Mouse (Mus musculus): Measurements from ENCODE around the gene Tmem30b.
"Not testable (repeated sequence)": the region's sequence is repeated elsewhere in the genome, so short reads cannot be mapped to it uniquely, and the experiment has no call there.

Tmem30b gene

GRCm38 (mm10) chr12:73554155-73554554 lies 8.0 kb upstream of the Tmem30b start:
- DNase-seq: peak in 1 of 2 experiments; percentile 44

GRCm38 (mm10) chr12:73548259-73548658 lies 2.1 kb upstream of the Tmem30b start:
- no peak for DNase-seq

- no peak for DNase-seq
Observed at GRCm38 (mm10) chr12:73547646-73548045, 1.5 kb upstream of the Tmem30b start.

GRCm38 (mm10) chr12:73545672-73546085 lies 513 bp downstream of the Tmem30b start:
- no peak for DNase-seq

DNA sequence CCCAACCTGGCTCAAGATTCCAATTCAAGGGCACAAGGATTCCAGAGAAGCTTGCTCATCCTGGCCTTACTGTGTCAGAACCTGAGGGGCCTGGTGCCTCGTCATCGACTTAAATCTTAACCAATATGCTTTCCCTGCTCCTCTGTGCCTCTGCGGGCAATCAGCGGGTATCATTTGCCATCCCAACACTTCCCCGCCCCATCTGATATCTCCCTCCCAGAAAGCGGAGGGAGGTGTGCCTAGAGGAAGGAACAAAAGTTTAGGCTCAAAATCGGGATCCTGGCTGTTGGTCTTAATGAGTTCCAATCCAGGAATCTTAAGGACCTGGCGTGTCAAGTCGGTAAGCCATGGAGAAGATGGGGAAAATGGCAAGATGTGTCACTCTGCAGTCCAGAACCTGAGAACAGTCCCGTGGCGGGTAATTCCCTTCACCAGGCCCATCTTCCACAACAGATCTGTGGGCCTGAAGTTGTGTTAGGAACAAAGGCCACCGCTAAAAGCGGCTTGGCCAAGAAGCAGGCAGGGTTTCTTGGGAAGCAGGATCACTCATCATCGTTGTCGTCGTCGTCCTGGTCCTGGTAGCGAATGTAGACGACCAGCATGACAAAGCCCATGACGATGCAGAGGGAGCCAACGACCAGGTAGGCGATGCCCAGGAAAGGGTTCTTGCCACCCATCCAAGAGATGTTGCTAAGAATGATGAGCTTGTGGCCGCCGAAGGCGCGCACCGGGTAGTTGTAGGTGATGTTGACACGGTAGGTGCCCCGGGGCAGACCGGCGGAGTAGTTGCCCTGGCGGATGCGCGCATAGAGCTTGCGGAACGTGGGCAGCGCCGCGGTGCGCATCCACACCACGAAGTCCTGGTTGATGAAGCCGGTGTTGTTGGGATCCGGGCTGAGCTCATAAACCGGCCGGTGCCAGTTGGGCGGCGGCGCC lies 1.2 kb downstream of the Tmem30b start:
- no peak for DNase-seq

DNA sequence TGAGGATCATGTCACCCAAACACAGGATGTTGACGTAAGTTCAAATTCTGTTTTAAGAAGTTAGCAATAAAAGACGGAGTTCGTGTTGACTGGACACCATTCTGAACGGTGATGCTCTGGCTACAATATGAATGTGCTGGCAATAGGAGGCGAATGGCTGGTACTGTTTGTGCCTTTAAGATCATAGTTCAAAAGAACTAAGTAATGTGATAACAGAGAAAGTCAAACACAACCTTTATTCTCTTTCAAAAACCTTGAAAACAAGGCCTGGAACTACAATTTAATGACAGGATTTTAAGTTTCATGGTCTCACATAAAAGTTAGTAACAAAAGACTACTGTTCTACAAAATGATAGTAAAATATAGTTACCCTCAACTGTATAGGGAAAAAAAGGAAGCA lies 3.0 kb downstream of the Tmem30b start:
- DNase-seq: no peak

- no peak for DNase-seq
Observed at GRCm38 (mm10) chr12:73540402-73540801, 5.8 kb downstream of the Tmem30b start.

DNA sequence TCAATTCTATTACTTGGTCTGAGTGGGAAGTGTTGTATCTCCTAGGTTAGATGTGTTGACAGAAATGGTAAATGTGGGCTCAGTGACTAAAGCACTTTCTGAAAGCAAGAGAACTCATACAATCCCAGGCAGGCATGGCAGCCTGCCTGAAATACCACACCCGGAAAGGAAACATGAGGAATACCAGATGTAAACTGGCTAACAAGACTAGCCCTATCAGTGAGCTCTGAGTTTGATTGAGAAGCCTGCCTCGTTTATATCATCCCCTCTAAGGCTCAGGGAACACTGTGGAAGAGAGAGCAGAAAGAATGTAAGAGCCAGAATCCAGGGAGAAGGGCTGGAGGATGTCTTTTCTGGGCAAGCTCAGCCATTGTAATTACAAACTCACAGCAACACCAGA lies 7.0 kb downstream of the Tmem30b start:
- DNase-seq: no peak

DNA sequence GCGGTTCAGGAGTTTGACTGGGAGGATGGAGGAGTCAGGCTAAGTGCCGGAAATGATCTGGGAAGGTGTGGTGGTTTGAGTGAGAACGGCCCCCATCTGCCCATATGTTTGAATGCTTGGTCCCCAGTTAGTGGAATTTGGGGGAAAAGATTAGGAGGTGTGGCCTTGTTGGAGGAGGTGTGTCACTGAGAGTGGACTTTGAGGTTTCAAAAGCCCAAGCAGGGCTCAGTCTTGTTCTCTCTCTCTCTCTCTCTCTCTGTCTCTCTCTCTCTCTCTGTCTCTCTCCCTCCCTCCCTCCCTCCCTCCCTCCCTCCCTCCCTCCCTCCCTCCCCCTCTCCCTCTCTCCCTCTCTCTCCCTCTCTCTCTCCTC lies 8.1 kb downstream of the Tmem30b start:
- DNase-seq: not testable (repeated sequence)

DNA sequence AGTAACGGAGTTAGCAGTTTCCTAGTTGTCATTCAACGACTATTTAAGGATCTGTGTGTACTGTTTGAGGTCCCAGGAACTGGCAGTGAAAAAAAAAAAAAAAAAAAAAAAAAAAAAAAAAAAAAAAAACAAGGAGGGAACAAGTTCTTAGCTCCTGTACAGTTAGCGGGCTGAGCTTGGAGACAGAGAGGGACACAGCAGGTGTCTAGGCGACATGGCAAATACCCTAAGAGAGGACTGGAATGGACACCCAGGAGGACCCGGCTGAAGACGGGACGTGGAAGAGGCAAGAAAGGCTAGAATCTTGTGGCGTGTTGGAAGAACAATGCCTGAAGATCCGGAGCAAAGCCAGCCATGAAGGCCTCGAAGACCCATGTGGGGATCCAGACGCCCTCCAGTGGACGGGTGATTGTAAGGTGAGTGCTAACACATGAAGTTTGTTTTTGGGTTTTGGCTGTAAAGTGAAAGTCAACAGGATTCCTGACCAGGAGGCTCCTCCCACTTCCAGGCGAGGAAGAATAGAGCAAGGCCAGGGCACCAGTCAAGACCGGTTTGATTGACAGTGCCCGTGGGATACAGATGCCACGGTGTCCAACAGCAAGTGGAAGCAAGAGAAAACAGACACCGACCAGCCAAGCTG lies 8.6 kb downstream of the Tmem30b start:
- DNase-seq: no peak

DNA sequence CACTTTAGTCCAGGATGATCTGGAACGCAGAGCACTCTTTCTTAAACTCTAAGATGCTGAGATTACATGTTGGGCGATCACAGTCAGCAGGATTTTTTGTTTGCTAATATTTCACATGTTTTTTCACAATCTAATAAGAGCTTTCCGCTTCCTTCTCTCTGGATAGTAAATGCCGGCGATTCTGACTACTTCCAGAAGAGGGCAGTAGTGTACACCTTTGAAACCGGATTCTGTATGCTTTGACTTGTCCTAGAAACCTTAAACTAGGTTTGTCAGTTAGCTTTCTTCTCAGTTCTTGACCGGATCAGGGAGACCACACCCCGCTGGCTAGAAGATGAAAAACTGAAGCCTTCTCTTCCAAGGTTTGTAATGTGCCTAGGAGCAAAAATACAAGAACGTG lies 11.6 kb downstream of the Tmem30b start:
- DNase-seq: peak in 1 of 2 experiments; percentile 24

DNA sequence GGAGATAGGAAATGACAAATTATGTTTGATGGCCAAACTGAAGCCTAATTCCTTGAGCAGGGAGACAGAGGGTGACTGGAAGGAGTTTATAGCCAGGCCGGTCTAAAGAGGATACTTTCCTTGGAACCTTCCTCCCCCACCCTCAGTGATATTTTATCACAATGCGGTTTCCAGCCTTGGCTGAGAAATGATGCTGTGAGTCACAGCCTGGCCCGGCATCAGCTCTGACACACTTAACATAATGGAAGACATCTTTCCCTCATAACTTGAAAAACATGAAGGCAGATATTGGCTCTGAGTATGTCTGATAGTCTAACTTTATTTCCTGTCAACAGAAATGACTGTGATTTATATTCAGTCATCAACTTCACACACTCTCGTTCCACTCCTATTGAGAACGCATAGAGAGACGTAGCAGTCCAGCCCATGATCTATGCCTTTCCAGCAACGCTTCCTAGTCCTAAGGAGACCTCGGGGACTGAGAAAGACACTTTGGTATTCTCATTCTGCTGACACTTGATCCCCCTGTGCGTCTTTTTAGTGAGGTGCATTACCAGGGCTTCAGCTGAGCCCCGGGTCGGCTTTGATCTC lies 14.2 kb downstream of the Tmem30b start:
- no peak for DNase-seq

GRCm38 (mm10) chr12:73529590-73529989 lies 16.6 kb downstream of the Tmem30b start:
- no peak for DNase-seq

- DNase-seq: no peak
Observed at GRCm38 (mm10) chr12:73529131-73529530, 17.1 kb downstream of the Tmem30b start.

DNA sequence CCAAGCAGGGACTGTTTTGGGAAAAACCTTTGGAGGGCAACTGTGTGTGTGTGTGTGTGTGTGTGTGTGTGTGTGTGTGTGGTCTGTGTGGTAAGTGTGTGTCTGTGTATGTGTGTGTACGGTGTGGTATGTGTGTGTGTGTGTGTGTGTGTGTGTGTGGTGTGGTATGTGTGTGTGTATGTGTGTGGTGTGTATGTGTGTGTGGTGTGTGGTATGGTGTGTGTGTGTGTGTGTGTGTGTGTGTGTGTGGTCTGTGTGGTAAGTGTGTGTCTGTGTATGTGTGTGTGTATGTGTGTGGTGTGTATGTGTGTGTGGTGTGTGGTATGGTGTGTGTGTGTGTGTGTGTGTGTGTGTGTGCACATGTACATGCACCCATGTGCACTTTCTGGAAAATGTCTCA lies 18.1 kb downstream of the Tmem30b start:
- DNase-seq: not testable (repeated sequence)

DNA sequence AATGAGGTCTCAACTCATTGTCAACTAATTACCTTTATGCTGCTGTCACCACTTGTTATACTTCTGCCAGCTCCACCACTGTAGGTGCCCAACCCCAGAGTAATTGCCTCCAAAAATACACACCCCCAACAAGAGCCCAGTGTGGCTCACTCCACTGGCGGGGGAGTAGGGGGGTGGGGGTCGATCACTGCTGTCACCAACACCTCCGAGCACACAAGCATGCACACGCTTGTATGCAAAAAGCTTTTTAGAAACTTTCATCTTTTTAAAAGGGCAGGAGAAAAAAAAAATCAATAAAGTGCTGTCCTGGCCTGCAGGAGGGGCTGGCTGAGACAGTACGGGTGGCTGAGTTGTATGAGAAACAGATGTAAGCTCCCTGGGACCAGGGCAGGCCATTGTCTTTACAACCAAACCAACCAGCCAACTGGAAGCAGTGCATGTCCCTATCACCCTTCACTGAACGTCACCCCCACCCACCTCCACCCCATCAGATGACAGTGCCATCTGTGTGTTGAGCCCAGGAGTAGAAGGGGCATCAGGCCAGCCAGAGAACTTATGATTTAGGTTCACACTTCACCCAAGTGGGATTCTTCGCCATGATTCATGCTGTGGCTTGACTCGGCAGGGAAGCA lies 20.8 kb downstream of the Tmem30b start:
- no peak for DNase-seq

- DNase-seq: no peak
Observed at GRCm38 (mm10) chr12:73523066-73523465, 23.1 kb downstream of the Tmem30b start.

DNA sequence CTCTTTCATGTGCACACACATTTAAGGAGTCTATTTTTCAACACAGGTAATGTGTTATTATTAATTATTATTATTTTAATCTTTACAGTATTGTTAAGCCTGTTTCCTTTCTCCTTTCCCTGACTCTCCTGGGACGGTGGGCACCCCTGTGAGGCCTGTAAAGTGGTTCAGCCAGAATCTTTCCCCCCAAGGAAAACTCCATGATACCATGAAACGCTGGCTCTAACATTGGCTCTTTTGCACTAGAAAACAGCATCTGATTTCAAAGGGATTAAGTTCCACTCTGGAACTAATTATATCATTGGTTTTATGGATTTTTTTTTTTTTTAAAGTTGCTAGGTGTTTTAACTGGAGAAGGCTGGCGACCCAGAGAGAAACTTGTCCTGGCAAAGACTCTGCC lies 24.2 kb downstream of the Tmem30b start:
- no peak for DNase-seq

DNA sequence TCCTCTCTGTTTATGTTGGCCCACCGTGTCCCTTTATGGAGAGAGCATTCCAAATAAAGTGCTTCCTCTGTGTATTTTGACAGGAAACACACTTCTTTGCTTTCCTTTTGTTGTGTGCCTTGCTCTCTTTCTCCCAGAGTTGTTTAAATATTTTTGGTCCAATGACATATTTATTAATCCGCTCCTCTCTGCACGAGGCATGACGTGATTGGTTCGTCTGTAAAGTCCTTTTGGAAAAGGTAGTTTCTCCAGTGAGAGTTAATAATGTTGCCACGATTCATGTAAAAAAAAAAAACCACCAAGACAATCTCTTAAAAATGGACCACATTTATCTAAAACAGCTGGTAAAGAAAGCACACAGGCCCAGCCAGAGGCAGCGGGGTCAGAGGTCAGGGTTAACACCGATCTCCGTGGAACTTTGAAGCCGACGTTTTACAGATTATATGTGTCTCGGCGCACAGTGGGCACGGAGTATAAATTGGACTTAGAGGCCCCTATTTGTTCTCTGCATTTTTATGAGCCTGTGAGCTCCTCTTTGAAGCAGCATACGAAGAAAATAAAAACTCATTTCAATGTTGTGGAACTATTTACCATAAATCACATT lies 24.9 kb downstream of the Tmem30b start:
- DNase-seq: no peak

DNA sequence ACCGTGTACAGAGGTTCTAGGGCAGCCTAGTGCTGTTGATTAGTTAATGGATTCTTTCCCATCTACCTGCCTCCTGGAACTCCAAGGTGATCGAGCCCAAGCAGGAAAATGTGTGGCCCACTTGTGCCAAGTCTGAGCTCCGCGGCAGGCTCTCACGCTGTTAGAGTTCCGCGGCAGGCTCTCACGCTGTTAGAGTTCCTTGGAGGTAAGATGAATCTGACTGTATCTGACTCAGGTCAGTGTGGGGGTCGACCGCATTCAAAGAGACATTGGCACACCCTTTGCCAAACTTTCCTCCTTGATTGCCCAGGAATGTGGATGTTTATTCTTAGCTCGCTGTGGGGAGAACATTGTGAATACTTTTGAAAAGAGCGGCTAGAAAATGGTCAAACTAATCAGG lies 28.4 kb downstream of the Tmem30b start:
- DNase-seq: no peak

- DNase-seq: peak in 1 of 2 experiments; percentile 24
Observed at GRCm38 (mm10) chr12:73517022-73517709, 29.0 kb downstream of the Tmem30b start.

DNA sequence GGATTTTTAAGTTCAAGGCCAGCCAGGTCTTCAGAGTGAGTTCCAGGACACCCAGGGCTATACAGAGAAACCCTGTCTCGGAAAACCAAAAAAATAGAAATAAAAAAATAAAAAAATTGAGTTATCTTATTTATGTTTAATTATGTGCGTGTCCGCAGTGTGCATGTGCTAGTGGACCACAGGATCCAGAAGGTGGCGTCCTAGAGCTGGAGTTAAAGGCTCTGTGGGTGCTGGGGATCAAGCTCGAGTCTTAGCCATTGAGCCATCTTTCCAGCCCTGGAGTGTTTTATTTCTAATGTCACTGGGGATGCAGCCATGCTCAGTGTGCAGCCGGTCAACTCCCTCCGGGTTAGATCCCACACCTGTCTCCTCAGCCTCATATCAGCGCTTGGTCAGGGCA lies 29.7 kb downstream of the Tmem30b start:
- no peak for DNase-seq

Measured in thymus, adult 18-20 months (tissue).